Mouse (Mus musculus) MEL (cell line): Measurements from ENCODE around the gene Plbd2. TPM values are rescaled to one million over a fixed set of nuclear protein-coding genes. Genes with fewer than 3 reads are reported as not detected.

Experiments
- DNase-seq: peaks from one replicate; pipeline ENCODE4 v3.0.0; 2011; ENCODE audit warnings: low read depth, low spot score
- H3K27ac ChIP-seq: 2 replicates; pipeline ENCODE4 v1.5.1; 2012; ENCODE audit warnings: low read depth, mild to moderate bottlenecking, control low read depth, low read length, moderate library complexity; ENCODE audit not compliant: control insufficient read depth
- H3K27me3 ChIP-seq, 2 experiments: fragments of 150-350 bp in 1 of 2; sonication (generic) in 1 of 2; 2 replicates each; pipeline ENCODE4 v1.6.1; 2012; ENCODE audit warnings: low read length in 2 of 2, mild to moderate bottlenecking in 2 of 2, improper control_type of control experiment in 1 of 2, moderate library complexity in 1 of 2; ENCODE audit not compliant: insufficient read depth in 2 of 2, control insufficient read depth in 1 of 2
- H3K36me3 ChIP-seq, 2 experiments: 2 replicates each; pipeline ENCODE4 v1.6.1; 2012 to 2014; ENCODE audit warnings: low read length in 2 of 2, improper control_type of control experiment in 1 of 2, inconsistent platforms in 1 of 2, mild to moderate bottlenecking in 1 of 2; ENCODE audit not compliant: insufficient read depth in 2 of 2, control insufficient read depth in 1 of 2
- H3K4me1 ChIP-seq, 2 experiments: fragments of 150-350 bp in 1 of 2; sonication (generic) in 1 of 2; 2 replicates each; pipeline ENCODE4 v1.6.1; 2012; ENCODE audit warnings: low read length in 2 of 2, improper control_type of control experiment in 1 of 2, mild to moderate bottlenecking in 1 of 2; ENCODE audit not compliant: insufficient read depth in 2 of 2, control insufficient read depth in 1 of 2
- H3K4me3 ChIP-seq, 2 experiments: fragments of 150-350 bp in 1 of 2; sonication (generic) in 1 of 2; 2 replicates each; pipeline ENCODE4 v1.5.1; 2012; ENCODE audit warnings: low read depth in 2 of 2, low read length in 2 of 2, mild to moderate bottlenecking in 2 of 2, moderate library complexity in 2 of 2, control low read depth in 1 of 2, improper control_type of control experiment in 1 of 2; ENCODE audit not compliant: control insufficient read depth in 1 of 2, insufficient read depth in 1 of 2
- H3K79me2 ChIP-seq: 2 replicates; pipeline ENCODE4 v1.6.1; 2012; ENCODE audit warnings: mild to moderate bottlenecking, low read length, moderate library complexity; ENCODE audit not compliant: control insufficient read depth, poor library complexity, insufficient read depth
- H3K9ac ChIP-seq: 2 replicates; pipeline ENCODE4 v1.6.1; 2012; ENCODE audit warnings: low read depth, mild to moderate bottlenecking, control low read depth, low read length, moderate library complexity; ENCODE audit not compliant: control insufficient read depth, poor library complexity, severe bottlenecking
- H3K9me3 ChIP-seq: fragments of 150-350 bp; sonication (generic); replicated peaks from 2 replicates; pipeline ENCODE4 v1.6.1; 2012; ENCODE audit warnings: mild to moderate bottlenecking, low read length, improper control_type of control experiment, moderate library complexity; ENCODE audit not compliant: insufficient read depth
- BHLHE40 ChIP-seq: IDR thresholded peaks from 2 replicates; pipeline ENCODE4 v1.6.1; 2012; ENCODE audit warnings: low read depth, mild to moderate bottlenecking, inconsistent platforms, low read length, improper control_type of control experiment, borderline replicate concordance
- CHD1 ChIP-seq: IDR thresholded peaks from 2 replicates; pipeline ENCODE4 v1.6.1; 2012; ENCODE audit warnings: low read depth, mild to moderate bottlenecking, inconsistent platforms, low read length, improper control_type of control experiment
- CHD2 ChIP-seq: IDR thresholded peaks from 2 replicates; pipeline ENCODE4 v1.6.1; 2011; ENCODE audit warnings: low read length, improper control_type of control experiment
- CTCF ChIP-seq, 3 experiments: IDR thresholded peaks in 2 of 3; conservative IDR thresholded peaks in 1 of 3; 2 replicates each; pipeline ENCODE4 v1.5.1; 2011 to 2012; ENCODE audit warnings: low read length in 3 of 3, low read depth in 2 of 3, mild to moderate bottlenecking in 2 of 3, improper control_type of control experiment in 1 of 3, inconsistent platforms in 1 of 3, mixed read lengths in 1 of 3, moderate library complexity in 1 of 3; ENCODE audit not compliant: control insufficient read depth in 1 of 3, insufficient read depth in 1 of 3, poor library complexity in 1 of 3, severe bottlenecking in 1 of 3
- E2F4 ChIP-seq: IDR thresholded peaks from 2 replicates; pipeline ENCODE4 v1.6.1; 2011; ENCODE audit warnings: low read depth, low read length, improper control_type of control experiment, borderline replicate concordance
- EP300 ChIP-seq, 2 experiments: IDR thresholded peaks; 2 replicates each; pipeline ENCODE4 v1.6.1; 2011; ENCODE audit warnings: improper control_type of control experiment in 2 of 2, low read length in 2 of 2, low read depth in 1 of 2, mild to moderate bottlenecking in 1 of 2
- GABPA ChIP-seq: IDR thresholded peaks from 2 replicates; pipeline ENCODE4 v1.6.1; 2012; ENCODE audit warnings: low read depth, mild to moderate bottlenecking, inconsistent platforms, low read length, improper control_type of control experiment, moderate library complexity
- KAT2A ChIP-seq: conservative IDR thresholded peaks from 2 replicates; pipeline ENCODE4 v1.6.1; 2012; ENCODE audit warnings: low read depth, low read length, improper control_type of control experiment, inconsistent platforms
- MAX ChIP-seq: IDR thresholded peaks from 2 replicates; pipeline ENCODE4 v1.6.1; 2011; ENCODE audit warnings: low read length, improper control_type of control experiment
- MYC ChIP-seq: IDR thresholded peaks from 2 replicates; pipeline ENCODE4 v1.6.1; 2011; ENCODE audit warnings: low read depth, mild to moderate bottlenecking, low read length, improper control_type of control experiment, moderate library complexity
- POLR2AphosphoS5 ChIP-seq: IDR thresholded peaks from 2 replicates; pipeline ENCODE4 v1.6.1; 2012; ENCODE audit warnings: low read depth, borderline replicate concordance, mild to moderate bottlenecking, inconsistent platforms, low read length, moderate library complexity, mixed read lengths
- RCOR1 ChIP-seq: IDR thresholded peaks from 2 replicates; pipeline ENCODE4 v1.6.1; 2012; ENCODE audit warnings: low read depth, mild to moderate bottlenecking, inconsistent platforms, low read length, improper control_type of control experiment
- SIN3A ChIP-seq: IDR thresholded peaks from 2 replicates; pipeline ENCODE4 v1.6.1; 2012; ENCODE audit warnings: low read length, improper control_type of control experiment, inconsistent platforms
- SMC3 ChIP-seq: IDR thresholded peaks from 2 replicates; pipeline ENCODE4 v1.6.1; 2011; ENCODE audit warnings: low read depth, low read length, improper control_type of control experiment
- TBP ChIP-seq: IDR thresholded peaks from 2 replicates; pipeline ENCODE4 v1.8.0; 2011; ENCODE audit warnings: low read depth, low read length, improper control_type of control experiment
- TCF12 ChIP-seq: IDR thresholded peaks from 2 replicates; pipeline ENCODE4 v1.6.1; 2014; ENCODE audit warnings: low read depth, mild to moderate bottlenecking, inconsistent platforms, low read length, improper control_type of control experiment, moderate library complexity
- USF2 ChIP-seq, 2 experiments: IDR thresholded peaks; 2 replicates each; pipeline ENCODE4 v1.6.1; 2011 to 2012; ENCODE audit warnings: improper control_type of control experiment in 2 of 2, low read length in 2 of 2, borderline replicate concordance in 1 of 2, inconsistent platforms in 1 of 2, low read depth in 1 of 2, mild to moderate bottlenecking in 1 of 2; ENCODE audit not compliant: insufficient read depth in 1 of 2
- ZC3H11A ChIP-seq: IDR thresholded peaks from 2 replicates; pipeline ENCODE4 v1.6.1; 2012; ENCODE audit warnings: low read depth, mild to moderate bottlenecking, inconsistent platforms, low read length, improper control_type of control experiment
- ZKSCAN1 ChIP-seq: IDR thresholded peaks from 2 replicates; pipeline ENCODE4 v1.6.1; 2012; ENCODE audit warnings: low read depth, mild to moderate bottlenecking, inconsistent platforms, low read length, improper control_type of control experiment, moderate library complexity
- polyA plus RNA-seq, 2 experiments: library from polyadenylated mRNA; stranded (reverse) in 1 of 2; unstranded in 1 of 2; fragments of >175 nt in 1 of 2; fragments of >200 nt in 1 of 2; gene quantifications; 2 replicates each; pipeline versions ENCODE4 v1.2.1 to v1.2.4; 2012; ENCODE audit warnings: low replicate concordance in 2 of 2, low read depth in 1 of 2; ENCODE audit not compliant: insufficient read length in 2 of 2, insufficient read depth in 1 of 2, missing spikeins in 1 of 2
- total RNA-seq: library from RNA; depleted of rRNA; stranded (reverse); fragments of 300-350 nt; gene quantifications from 2 replicates; pipeline ENCODE4 v1.2.3, GENCODE M21; 2012

The Plbd2 gene
- total and polyA plus RNA-seq, 3 experiments, result 10.1 to 30.5 TPM; not detected in 1

GRCm38 (mm10) chr5:120492437-120492836 lies 11.0 kb downstream of the Plbd2 start:
- H3K27me3 ChIP-seq, result no peaks in the 10 kb centered on the region
- H3K36me3 ChIP-seq, result no peaks in the 10 kb centered on the region
- H3K4me1 ChIP-seq, result no peaks in the 10 kb centered on the region

GRCm38 (mm10) chr5:120490679-120491192 lies 12.7 kb downstream of the Plbd2 start:
- Histone ChIP-seq H3K79me2 (no peaks in the 10 kb centered on the region), H3K27ac (no peak overlapping the region), H3K9me3 (no peaks in the 10 kb centered on the region), H3K27me3 (no peaks in the 10 kb centered on the region), H3K4me3 (no peak overlapping the region), H3K4me1 (no peaks in the 10 kb centered on the region), H3K36me3 (no peaks in the 10 kb centered on the region), H3K9ac (no peak overlapping the region)
- DNase-seq, result no peak
- TF ChIP-seq ZKSCAN1 (no peak), CHD2 (no peak), MAX (no peak), USF2 (IDR thresholded peaks at IDR 0.05; ENCODE audit: borderline replicate concordance in 1 of 2, insufficient read depth in 1 of 2, low read depth in 1 of 2, low read length in 2 of 2) (no peak), SIN3A (no peak), SMC3 (no peak), CHD1 (no peak), POLR2AphosphoS5 (no peak), TCF12 (no peak), E2F4 (no peak), EP300 (IDR thresholded peaks at IDR 0.05; ENCODE audit: low read depth in 1 of 2, low read length in 2 of 2) (no peak), BHLHE40 (no peak), MYC (no peak), TBP (no peak)

More at GRCm38 (mm10) chr5:120492437-120492836, 11.0 kb downstream of the Plbd2 start:
- no peak overlapping the region for H3K4me3 ChIP-seq
- no peak overlapping the region for H3K27ac ChIP-seq
- H3K9ac ChIP-seq, result no peak overlapping the region
- H3K9me3 ChIP-seq, result no peaks in the 10 kb centered on the region
- TF ChIP-seq CTCF (IDR thresholded peaks at IDR 0.05 in 2 of 3, conservative IDR thresholded peaks at IDR 0.05 in 1 of 3; ENCODE audit: control insufficient read depth in 1 of 3, insufficient read depth in 1 of 3, low read depth in 2 of 3, low read length in 3 of 3, poor library complexity in 1 of 3, severe bottlenecking in 1 of 3) (peak in 2 of 3 experiments; percentile 9 to 13; a peak in 2 of 6 replicates), KAT2A (no peak), RCOR1 (no peak), ZC3H11A (no peak), GABPA (no peak)
- DNase-seq, result no peak
- no peaks in the 10 kb centered on the region for H3K79me2 ChIP-seq
